Mouse (Mus musculus) lung, adult 18-20 months (tissue): ENCODE results near the gene Fcho2.
A peak's percentile ranks its signal among the peaks of the same experiment; 100 is the strongest.
"Not testable (repeated sequence)": the region's sequence is repeated elsewhere in the genome, so short reads cannot be mapped to it uniquely, and the experiment has no call there.

Source experiments
- DNase-seq, 2 experiments: peaks; one replicate each; pipeline ENCODE4 v3.0.0; 2022; ENCODE audit warnings: mixed read lengths in 2 of 2

The Fcho2 gene

GRCm38 (mm10) chr13:98815147-98815785 lies at the start of gene Fcho2:
Gene Fcho2 (minus strand): TSS chr13:98815449.
- peak; percentile 99 for DNase-seq

- no peak for DNase-seq
Observed at GRCm38 (mm10) chr13:98855291-98855690, 40.0 kb upstream of the Fcho2 start.

- peak in 1 of 2 experiments; percentile 44 for DNase-seq
Observed at GRCm38 (mm10) chr13:98845794-98846193, 30.5 kb upstream of the Fcho2 start.

GRCm38 (mm10) chr13:98836423-98837088 lies 21.3 kb upstream of the Fcho2 start:
- DNase-seq, result no peak

GRCm38 (mm10) chr13:98835740-98836139 lies 20.5 kb upstream of the Fcho2 start:
- no peak for DNase-seq

- no peak for DNase-seq
Observed at GRCm38 (mm10) chr13:98834723-98835122, 19.5 kb upstream of the Fcho2 start.

- no peak for DNase-seq
Observed at GRCm38 (mm10) chr13:98834199-98834598, 18.9 kb upstream of the Fcho2 start.

GRCm38 (mm10) chr13:98832451-98833450 lies 17.5 kb upstream of the Fcho2 start:
- peak; percentile 30 to 34 for DNase-seq

GRCm38 (mm10) chr13:98829026-98829425 lies 13.8 kb upstream of the Fcho2 start:
- not testable (repeated sequence) for DNase-seq

- DNase-seq, result no peak
Observed at GRCm38 (mm10) chr13:98825574-98825973, 10.3 kb upstream of the Fcho2 start.

GRCm38 (mm10) chr13:98819094-98819493 lies 3.8 kb upstream of the Fcho2 start:
- peak in 1 of 2 experiments; percentile 35 for DNase-seq

- DNase-seq, result no peak
Observed at GRCm38 (mm10) chr13:98818205-98818604, 3.0 kb upstream of the Fcho2 start.

- DNase-seq, result no peak
Observed at GRCm38 (mm10) chr13:98817766-98818165, 2.5 kb upstream of the Fcho2 start.

- not testable (repeated sequence) for DNase-seq
Observed at GRCm38 (mm10) chr13:98816981-98817660, 1.9 kb upstream of the Fcho2 start.

GRCm38 (mm10) chr13:98816571-98816970 lies 1.3 kb upstream of the Fcho2 start:
- no peak for DNase-seq

- DNase-seq, result peak; percentile 50 to 52
Observed at GRCm38 (mm10) chr13:98814275-98815040, 791 bp downstream of the Fcho2 start.

GRCm38 (mm10) chr13:98813596-98814274 lies 1.5 kb downstream of the Fcho2 start:
- no peak for DNase-seq

GRCm38 (mm10) chr13:98813167-98813566 lies 2.1 kb downstream of the Fcho2 start:
- no peak for DNase-seq

GRCm38 (mm10) chr13:98812285-98812684 lies 3.0 kb downstream of the Fcho2 start:
- no peak for DNase-seq

GRCm38 (mm10) chr13:98810143-98810542 lies 5.1 kb downstream of the Fcho2 start:
- DNase-seq, result peak in 1 of 2 experiments; percentile 29

- no peak for DNase-seq
Observed at GRCm38 (mm10) chr13:98809087-98809486, 6.2 kb downstream of the Fcho2 start.
